Mouse (Mus musculus): ENCODE results near the gene Ptpro.

Gene Ptpro

GRCm38 (mm10) chr6:137503462-137503861, 251.3 kb downstream of the Ptpro start:
- no peak for DNase-seq

DNA sequence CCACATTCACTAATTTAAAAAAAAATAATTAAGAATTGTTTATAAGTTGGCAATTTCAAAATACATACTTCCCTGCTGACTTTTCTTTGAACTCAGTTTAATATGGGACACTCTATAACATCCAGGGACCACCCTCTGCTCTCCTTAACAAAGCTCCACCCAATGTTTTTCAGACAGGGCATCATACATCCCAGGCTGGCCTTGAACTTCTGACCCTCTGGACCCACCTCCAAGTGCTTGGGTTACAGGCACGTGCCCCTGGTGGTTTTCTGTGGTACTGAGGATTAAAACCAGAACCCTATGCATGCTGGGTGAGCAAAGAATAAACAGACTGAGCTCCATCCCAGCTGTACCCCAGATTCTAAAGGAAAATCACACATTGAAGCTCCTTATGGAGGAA, 251.9 kb downstream of the Ptpro start:
- DNase-seq = no peak

DNA sequence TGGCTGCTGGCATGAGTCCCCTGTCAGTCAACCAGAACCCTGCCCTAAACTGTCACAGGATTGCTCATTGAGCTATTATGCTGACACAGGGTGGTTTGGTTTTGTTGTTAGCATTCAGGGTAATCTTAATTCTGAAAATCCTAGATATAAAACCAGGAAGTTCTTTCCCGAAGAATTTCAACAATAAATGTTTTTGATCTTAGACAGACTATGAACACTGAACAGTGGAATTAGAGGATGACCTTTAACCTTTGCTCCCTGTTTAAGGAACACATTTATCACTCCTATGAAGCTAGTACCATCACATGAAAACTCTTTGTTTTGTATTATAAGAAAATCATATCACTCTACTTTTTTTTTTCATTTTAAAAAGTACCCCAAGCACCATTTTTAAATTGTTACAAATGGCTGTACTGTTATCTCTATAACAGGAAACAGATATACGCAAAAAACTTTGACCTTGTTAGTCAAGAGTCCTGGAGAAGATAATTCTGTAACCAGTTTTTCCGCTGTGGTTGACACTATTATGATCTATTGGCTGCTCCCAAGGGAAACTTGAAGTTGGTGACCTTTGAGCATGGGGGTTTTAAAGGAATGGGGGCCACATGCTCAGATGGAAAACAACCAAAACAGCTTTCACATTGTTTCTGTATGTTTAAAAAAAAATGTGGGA, 253.6 kb downstream of the Ptpro start:
- no peak for DNase-seq

DNA sequence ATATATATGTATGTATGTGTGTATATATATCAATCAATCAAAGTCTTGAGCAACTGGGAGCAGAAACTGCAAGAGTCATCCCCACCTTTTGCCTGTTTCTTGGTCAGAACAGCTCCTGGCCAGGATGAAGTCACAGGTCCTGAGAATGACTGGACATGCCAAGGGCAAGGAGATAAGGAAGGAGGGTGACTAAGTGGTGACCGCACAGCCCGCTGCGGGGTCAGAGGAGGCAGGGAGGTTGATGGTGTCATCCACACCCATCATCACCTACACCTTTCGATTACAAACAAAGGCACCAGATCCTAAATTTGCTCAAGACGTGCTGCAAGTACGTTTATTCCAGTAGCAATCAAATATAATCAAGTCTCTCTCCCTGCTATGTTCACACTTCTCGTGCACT, 254.4 kb downstream of the Ptpro start:
- no peak for DNase-seq

DNA sequence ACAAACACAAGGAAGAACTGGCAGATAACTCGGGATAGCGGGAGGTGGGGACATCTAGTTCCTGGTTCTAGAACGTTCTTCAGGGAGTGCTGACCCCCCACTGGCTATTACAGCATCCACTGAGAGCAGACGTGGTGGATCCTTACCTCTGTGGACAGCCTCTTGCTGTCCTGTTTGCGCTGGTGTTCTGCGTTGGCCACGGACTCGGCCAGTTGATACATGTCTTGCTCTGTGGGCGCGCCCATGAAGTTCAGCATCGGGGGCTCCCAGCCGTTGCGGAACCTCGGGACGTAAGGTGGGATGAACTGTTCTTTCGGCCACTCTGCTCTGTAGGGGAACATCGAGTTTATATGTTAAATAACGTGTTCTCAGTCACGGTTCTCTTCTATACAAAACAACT, 256.8 kb downstream of the Ptpro start:
- DNase-seq = no peak

DNA sequence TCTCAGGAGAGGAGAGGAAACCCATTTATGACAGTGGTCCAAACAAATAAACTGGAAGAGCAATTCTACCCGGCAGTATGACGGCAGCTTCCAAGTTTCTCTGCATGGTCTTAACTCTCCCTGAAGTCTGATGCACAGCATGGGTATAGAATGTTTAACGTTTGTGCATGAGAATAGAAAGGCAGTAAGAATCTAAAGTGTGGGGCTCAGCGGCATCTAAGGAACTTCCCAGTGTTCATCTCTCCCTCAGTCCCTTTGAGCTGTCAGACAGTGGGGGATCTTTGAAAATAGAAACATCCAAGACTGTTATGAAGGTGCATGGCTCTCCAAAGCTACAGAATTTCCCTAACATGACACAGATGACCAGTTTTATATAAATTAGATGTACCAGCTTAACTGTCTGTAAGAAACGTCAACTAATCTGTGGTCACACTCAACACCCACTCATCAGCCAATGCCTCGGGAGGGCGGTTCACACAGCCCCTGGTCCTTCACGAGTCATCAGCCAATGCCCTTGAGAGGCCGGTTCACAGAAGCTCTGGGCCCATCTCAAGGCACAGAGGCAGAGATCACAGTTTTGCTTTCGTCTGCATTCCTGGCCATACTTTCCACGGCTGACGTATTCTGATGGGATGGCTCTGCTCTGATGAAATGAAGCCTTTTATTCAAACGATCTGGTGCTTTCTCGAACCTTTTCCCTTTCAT, 257.4 kb downstream of the Ptpro start:
- DNase-seq = no peak

- DNase-seq = no peak
Measured at GRCm38 (mm10) chr6:137512753-137513152, 260.6 kb downstream of the Ptpro start.

Data from kidney, adult 18-20 months (tissue).